Mouse (Mus musculus) lung, adult 2 months (tissue): ENCODE data around the gene Fgf11.

Source experiments
- CTCF ChIP-seq: fragments of 200-500 bp; IDR thresholded peaks from 2 replicates; pipeline ENCODE4 v1.5.1; 2011; ENCODE audit warnings: mild to moderate bottlenecking, low read length, control low read depth; ENCODE audit not compliant: insufficient read depth
- POLR2A ChIP-seq: fragments of 200-500 bp; IDR thresholded peaks from 2 replicates; pipeline ENCODE4 v1.6.1; 2011; ENCODE audit warnings: low read depth, mild to moderate bottlenecking, control low read depth, low read length, borderline replicate concordance; ENCODE audit errors: extremely low read depth

GRCm38 (mm10) chr11:69803328-69803727 is 1.7 kb upstream of the Fgf11 start:
- TF ChIP-seq CTCF (no peak), POLR2A (no peak)
